Mouse (Mus musculus) right cerebral cortex, adult 2 months (tissue): Measurements from ENCODE around the gene Golga1.
A peak's percentile ranks its signal among the peaks of the same experiment; 100 is the strongest.
"Not testable (repeated sequence)": the region's sequence is repeated elsewhere in the genome, so short reads cannot be mapped to it uniquely, and the experiment has no call there.

Source experiments
- DNase-seq, 2 experiments: peaks; one replicate each; pipeline ENCODE4 v3.0.0; 2021 to 2022; ENCODE audit warnings: low spot score in 2 of 2

Gene Golga1

DNA sequence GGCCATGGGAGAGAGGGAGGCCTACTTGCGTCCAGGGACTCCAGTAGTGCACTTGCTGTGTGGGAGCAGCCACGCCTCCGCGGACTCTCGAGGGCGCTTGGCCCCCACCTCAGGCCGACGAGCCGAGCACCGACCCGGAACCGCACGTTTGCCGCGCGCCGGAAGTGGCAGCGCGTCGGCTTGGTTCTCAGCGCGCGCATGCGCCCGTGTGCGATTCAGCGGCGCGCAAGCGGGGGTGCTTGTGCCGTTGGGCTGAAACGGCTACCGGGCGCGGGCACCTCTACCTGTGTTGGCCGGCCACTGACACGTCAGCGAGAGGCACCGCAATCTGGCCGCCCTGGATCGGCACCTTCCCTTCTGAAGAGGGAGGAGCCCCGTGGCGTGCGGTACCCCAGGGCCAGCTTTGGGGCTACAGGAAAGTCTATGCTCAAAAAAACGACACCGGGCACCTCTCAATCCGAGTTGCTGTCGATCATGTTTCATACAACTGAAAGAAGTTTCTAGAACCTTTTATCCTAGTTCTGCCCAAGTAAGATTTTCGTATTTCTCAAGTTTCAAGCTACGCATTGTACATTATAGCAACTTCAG lies at the start of gene Golga1:
TSS of gene Golga1 (minus strand) at position 142 of the 588 bp plus-strand sequence.
- DNase-seq = peak; percentile 88

DNA sequence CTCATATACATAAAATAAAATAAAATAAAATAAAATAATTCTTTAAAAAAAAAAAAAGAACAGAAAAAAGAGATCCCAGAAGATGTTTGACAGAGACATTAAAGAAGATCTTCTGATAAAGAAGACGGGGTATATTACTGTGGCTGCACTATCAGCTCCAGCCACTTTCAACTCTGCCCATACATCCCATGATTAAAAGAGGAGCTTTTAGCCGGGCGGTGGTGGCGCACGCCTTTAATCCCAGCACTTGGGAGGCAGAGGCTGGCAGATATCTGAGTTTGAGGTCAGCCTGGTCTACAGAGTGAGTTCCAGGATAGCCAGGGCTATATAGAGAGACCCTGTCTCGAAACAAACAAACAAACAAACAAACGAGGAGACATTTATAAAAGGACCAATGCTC lies 48.8 kb upstream of the Golga1 start:
- no peak for DNase-seq

DNA sequence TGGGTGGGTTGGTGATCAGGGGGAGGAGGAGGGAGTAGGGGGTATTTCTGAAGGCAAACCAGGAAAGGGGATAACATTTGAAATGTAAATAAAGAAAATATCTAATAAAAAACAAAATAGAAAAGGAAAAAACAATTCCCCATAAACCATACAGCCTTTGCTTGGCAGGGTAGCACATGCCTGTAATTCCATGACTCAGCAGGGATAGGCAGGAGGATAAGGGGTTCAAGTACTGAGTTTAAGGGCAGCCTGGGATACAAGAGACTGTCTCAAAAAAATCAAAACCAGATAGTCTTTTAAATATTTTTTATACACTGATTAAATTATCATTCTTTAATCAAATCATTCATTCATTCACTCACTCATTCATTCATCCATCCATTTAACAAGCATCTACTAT lies 45.2 kb upstream of the Golga1 start:
- no peak for DNase-seq

DNA sequence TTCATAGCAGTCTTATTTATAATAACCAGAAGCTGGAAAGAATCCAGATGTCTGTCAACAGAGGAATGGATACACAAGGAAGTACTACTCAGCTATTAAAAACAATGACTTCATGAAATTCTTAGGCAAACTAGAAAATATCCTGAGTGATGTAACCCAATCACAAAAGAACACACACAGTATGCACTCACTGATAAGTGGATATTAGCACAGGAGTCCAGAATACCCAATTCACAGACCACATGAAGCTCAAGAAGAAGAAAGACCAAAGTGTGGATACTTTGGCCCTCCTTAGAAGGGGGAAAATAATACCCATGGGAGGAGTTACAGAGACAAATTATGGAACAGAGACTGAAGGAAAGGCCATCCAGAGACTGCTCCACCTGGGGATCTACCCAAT lies 44.4 kb upstream of the Golga1 start:
- not testable (repeated sequence) for DNase-seq

DNA sequence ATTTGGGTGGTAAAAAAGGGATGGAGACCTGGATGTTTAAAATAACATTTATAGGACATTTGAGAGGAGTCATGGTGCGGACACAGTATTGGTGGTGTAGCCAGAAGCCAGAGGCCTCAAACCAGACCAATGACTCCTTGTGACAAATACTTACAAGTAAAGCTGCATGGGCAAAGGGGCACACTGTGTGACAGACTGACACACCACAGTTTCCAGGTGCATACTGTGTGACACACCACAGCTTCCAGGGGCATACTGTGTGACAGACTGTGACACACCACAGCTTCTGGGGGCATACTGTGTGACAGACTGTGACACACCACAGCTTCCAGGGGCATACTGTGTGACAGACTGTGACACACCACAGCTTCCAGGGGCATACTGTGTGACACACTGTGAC lies 34.6 kb upstream of the Golga1 start:
- not testable (repeated sequence) for DNase-seq

DNA sequence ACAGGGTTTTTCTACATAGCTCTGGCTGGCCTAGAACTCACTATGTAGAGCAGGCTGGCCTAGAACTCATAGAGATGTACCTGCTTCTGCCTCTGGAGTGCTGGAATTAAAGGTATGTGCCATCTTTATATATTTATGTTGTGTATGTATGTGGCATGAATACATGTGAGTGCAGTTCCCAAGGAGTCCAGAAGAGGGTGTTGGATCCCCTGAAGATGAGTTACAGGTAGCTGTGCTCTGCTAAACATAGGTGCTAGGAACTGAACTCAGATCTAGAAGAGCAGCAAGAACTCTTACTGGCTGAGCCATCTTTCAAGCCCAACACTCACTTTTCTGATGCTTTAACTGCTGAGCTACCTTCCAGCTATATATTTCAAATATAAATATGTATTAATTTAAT lies 32.7 kb upstream of the Golga1 start:
- DNase-seq = no peak

DNA sequence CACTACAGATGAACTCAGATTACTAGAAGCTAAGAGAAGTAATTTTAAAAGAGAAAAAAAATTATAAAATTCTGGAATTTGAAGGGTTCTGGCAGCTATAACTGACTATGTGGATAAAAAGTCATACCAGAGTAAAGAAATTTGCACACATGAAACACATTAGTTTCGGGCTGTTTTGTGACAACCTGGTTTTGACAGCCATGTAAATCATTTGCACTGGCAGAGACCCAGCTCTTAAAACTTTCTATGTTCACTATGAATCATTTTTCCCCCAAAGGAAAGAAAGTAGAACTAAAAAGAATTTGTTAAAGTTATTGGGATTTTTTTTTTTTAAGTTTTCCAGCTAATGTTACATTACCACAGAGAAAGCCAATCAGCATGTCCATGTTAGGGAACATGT lies 26.6 kb upstream of the Golga1 start:
- no peak for DNase-seq

DNA sequence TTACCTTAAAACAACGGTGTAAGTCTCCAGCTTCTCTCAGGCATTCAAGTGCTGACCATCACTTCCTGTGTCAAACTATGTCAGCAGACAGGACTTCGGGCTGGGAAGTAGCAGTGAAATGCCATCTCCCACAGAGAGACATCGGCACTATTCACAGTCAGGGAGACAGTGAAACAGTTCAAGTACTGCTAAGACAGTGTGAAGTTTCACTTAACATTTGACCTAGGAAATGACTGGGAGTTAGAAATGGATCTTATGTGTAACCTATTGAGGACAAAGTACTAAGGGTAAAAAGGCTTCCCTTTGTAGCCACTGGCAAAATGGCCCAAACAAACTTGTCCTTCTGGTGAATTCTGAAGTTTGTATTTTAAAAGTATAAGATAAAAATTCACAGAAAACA lies 17.4 kb upstream of the Golga1 start:
- no peak for DNase-seq

DNA sequence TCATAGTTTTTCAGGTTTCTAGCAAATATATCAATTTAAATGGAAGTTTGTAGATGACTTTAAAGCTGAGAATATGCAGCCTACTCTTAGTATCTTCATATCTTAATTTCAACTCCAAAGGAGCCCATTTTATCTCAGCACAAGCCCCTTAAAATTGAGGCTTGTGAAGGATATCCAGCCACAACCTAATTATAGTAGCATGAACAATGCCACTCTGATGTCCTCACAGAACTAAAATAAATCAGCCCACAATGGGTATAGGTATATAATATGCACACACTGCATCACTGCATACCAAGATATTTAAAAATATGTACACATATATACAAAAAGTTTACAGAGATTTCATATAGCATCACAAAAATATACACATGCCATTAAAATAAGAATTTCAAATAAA lies 5.3 kb upstream of the Golga1 start:
- DNase-seq = no peak

DNA sequence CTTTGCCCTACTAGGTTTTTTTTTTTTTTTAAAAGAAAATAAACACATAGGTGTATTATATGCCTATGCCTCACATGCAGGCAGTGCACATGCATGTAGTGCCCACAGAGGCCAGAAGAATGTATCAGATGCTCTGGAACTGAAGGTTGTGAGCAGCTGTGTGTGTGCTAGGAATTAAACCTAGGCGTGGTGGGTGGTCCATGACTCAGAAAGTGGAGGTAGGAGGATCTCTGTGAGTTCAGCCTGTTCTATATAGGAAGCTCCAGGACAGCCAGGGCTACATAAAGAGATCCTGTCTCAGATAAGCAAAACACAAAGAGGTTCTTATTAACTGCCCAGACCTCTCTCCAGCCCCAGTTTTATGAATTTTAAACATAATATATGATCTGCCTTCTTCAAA lies 3.8 kb upstream of the Golga1 start:
- DNase-seq = peak in 1 of 2 experiments; percentile 13

DNA sequence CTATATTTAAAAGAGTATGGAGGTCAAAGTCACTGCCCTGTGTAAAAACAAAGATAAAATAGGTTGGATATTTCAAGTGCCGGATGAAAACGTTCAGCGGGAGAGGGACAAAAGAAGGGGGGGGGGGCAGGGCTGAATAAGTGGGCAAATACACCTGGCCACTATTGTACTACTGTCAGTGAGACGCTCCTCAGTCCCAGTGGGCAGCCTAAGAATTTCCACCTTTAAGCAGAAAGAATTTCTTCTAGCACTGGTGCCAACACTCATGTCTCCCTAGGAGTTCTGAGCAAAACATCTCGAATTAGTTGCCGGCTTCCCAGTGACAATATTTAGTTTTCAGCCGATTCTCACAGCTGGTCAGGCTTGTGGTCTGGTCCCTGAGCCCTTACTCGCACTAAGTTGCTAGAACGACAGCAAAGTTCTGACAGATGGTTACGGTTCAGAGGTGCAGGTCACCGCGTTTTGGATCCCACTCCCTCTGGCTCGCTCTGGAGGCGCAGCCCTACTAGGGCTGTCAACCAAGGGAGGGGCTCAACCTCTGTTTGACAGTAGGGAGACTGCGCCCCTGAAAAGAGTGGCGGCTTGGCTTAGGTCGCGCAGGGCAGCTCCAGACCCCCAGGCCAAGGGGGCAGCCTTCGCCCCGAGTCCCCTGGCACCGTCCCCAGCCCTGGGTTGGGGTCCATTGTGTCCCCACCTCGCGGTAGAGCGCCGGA lies 498 bp downstream of the Golga1 start:
- DNase-seq = peak; percentile 14 to 46

DNA sequence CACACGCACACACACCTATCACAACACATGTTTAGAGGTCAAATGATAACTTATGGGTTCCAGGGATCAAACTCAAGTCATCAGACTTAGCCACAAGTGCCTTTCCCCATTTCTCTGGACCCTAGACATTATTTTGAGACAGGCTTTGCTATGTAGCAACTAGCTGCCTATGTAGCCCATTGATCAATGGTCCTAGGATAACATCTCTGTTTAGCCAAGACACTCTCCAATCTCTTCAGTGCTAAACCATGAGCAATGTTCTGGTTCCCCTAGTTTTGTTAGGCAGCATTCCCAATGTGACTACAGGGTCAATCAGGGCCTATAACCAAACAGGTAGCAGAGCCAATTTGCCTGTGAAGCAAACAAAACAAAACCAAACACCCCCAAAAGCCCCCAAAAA lies 16.8 kb downstream of the Golga1 start:
- no peak for DNase-seq

DNA sequence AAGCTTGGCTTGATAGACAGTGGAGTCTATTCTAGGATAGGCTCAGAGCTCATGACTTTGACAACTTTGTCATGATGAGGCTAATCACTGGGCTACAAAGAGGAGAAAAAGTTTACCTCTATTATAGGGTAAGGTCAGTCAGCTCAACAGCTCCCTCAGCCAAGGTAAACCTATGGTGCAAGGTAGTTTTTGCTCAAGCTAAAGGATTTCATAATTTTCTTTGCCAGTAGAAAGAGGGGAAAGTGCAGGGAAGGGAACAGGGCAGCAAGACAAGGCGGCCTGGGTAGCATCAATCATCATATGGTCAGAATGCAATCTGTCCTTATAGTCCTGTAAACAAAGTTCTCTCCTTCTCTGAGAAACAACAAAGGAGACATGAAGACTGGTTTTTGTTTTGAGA lies 25.1 kb downstream of the Golga1 start:
- no peak for DNase-seq

DNA sequence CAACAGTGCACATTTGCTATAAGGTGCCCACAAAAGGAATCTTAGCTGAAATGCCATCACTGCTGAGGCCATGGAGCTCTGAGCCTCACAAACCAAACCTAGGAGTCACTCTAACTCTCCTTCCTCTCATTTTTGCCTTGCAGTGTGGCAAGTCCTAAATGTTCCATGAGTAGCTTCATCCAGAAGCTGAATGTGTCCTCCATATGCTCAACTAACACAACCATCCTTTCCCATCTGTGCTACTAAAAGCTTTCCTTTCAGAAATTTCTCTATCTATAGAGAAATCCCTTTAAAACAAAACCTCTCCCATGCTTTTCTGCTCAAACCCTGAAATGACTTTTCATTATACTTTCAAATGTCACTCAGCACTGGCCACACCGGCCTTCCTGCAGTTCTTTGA lies 33.7 kb downstream of the Golga1 start:
- no peak for DNase-seq

DNA sequence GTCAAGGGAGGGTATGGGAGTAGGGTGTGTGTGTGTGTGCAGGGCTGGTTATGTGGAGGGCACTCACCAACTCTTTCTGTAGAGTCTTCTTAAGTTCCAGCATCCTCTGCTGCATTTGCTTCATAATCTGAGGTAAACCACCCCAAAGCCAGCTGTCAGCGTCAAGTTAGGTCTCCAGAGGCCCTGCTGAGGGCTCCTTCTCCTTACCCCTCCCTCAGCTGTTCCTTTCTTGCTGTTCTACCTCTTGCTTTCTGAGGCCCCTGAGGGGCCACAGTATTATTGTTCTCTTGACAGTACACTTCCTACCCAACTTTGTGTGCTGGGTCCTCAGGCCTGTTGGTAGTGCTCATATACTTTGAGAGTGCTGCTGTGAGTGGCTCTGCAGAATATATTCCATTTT lies 45.3 kb downstream of the Golga1 start:
- DNase-seq = no peak

DNA sequence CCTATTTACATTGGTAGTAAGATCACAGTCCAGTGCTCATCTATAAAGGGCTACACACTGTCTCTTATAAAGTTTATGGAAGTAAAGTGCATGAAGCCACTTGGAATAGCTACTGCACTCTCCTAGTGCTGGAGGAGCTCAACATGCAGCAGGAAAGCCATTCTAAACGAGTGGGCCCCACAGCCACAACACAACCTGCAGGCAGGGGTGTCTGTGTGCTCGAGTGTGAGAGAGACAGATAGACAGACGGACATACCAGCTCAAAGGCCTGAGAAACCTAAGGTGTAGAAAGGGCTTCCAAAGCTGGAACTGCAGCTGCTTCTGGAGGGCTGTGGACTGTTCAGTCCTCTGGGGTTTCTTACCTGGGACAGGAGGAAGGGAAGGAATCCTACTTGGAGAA lies 48.8 kb downstream of the Golga1 start:
- no peak for DNase-seq

DNA sequence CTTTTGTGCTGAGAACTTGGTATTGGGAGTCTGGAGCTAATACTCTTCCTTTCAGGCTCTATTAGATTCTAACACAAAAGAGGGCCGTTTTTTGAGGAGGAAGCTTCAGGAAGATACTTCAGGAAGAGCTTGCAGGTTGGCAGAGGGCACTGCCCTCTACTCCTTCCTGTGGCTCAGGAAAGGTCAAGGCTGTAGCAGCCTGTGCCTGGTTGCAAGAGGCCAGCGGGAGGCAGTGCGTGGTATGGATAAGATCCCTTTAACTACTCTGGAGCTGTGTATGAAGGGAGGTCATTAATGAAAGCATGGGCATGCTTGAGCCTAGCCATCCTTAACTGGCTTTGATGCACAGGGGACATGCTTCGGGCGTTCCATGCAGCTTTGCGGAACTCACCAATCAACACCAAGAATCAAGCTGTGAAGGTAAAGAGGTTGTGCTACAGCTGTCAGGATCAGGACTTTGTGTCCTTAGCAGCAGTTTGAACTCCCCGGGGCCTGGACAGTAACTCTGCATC lies 52.5 kb downstream of the Golga1 start:
- DNase-seq = no peak

DNA sequence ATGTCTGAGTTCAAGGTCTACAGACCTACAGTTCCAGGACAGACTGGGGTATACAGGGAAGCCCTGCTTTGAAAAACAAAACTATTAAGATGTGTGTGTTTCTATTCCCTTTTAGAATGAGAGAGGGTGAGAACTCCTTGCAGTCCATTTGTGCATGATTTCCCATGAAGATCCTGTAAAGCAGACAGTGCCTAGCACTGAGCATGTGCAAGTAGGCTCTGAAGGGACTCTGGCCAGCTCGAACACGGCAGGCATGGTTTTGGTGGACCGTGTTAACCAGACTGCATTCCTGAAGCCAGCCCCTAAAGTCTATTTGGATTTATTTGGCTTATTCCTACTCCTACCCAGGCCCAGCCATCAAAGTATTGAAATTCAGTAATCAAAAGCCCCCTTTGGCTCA lies 53.4 kb downstream of the Golga1 start:
- DNase-seq = no peak

DNA sequence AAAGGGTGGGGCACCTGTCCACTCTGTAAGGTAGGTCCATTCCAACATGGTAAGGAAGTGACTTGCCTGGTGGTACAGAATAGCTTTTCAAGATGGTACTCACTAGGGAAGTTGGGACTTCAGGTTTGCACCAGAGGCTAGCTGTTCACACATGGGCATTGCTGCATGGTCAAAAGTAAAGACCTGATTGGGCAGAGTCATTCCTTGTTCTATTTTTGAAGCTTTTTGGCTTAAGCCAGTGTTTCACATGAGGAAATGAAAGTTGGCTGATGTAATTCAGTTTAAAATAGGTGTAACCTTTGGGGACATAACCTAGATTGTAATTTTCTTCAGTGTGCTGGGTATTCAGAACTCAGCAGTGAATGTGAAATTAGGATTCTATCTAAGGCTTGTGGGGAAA lies 54.1 kb downstream of the Golga1 start:
- DNase-seq = no peak

DNA sequence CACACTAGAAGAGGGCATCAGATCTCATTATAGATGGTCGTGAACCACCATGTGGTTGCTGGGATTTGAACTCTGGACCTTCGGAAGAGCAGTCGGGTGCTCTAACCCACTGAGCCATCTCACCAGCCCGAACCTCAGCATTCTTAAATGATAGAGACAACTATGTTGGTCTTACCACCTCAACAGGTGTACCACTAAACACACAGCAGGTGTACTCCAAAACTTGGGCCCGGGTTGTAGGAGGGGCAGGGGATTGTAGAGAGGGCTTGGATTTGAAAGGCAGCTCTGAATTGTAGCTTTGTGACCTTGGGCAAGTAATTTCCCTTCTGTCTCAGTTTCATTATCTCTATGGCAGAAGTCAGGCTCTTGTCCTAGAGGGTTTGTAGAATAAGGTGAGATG lies 55.2 kb downstream of the Golga1 start:
- DNase-seq = not testable (repeated sequence)

DNA sequence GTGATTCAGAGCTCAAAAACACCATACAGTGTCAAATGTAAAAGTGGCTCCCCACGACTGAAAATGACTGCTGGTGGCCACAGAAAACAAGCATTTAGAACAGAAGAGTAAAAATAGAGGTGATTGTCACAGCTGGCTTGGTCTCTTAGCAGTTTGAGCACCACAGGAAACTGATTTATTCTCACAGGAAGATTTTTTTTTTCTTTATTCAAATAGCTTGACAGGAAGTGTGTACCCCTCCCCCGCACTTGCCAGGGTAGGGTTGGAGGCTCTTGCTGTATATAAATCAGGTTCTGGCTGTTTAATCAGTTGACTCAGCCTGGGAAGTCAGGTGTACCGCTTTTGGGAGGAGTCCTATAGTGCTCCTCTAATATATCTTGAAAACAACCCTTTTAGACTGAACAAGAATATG lies 56.4 kb downstream of the Golga1 start:
- peak; percentile 54 to 67 for DNase-seq

DNA sequence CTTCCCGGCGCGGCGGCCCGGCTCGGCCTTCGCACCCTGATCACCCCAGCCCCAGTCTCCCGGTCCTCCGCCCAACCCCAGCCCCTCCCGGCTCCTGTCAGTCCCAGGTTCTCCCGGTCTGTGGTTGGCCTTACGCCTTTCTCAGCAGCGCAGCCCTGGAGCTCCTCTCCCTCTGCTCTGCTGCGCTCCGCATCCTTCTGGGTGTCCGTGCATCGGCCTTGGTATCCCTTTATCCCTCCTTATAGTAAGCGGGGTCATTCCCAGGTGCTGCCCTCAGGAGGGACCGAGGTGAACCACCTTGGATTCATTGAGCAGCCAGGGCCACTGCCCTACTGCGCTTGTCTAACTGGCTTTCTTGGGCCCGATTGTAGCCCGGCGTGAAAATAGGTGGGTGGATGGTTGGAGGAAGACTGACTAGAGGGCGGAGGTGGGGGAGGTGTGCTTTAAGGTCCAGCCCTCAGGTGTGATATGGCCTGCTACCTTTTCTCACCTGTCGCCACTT lies 56.9 kb downstream of the Golga1 start:
- DNase-seq = peak in 1 of 2 experiments; percentile 39

DNA sequence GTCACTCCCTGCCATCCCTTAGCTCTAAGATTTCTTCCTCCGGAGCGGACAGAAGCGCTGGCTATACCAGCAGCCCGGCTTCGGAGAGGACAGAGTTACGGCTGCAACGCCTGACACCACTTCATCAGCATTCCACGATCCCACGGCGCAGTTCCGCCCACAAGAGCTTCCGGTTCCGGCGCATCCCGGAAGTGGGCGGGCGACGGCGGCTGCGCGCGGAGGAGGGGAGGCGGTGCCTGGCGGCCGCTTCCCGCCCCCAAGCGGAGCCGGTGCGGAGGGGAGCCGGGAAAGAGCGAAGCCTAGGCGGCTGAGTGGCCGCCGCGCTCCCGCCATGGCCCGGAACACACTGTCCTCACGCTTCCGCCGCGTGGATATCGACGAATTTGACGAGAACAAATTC lies 57.5 kb downstream of the Golga1 start:
- peak; percentile 94 to 95 for DNase-seq
